Mouse (Mus musculus) cerebellum, adult (tissue): Measurements from ENCODE around the gene Tox2.

Experiments used
- ATAC-seq: cut with Nextera tagmentation; 2 replicates; pipeline ENCODE4 v1.9.2; 2017; ENCODE audit warnings: mild to moderate bottlenecking, moderate library complexity, mixed read lengths; ENCODE audit not compliant: insufficient number of reproducible peaks, low FRiP score, low TSS enrichment

Tox2 gene

DNA sequence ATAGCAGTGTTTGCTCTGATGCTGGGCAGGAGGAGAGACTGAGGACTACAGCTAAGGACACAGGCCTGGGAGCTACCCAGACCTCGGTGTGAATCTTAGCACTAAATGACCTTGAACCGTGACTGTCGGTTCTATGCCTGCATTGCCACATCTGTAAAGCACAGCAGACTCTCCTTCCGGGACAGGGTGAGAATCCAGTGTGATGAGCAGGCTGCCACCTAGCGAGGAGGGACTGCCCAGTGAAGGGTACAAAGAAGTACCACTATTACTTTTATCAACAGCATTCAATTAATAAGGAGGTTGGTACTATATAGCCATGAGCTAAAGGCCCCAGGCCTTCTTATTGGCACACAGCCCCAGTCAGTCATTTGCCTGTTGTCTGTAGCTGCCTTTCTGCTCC lies 98.7 kb downstream of the Tox2 start:
- no peak for ATAC-seq

DNA sequence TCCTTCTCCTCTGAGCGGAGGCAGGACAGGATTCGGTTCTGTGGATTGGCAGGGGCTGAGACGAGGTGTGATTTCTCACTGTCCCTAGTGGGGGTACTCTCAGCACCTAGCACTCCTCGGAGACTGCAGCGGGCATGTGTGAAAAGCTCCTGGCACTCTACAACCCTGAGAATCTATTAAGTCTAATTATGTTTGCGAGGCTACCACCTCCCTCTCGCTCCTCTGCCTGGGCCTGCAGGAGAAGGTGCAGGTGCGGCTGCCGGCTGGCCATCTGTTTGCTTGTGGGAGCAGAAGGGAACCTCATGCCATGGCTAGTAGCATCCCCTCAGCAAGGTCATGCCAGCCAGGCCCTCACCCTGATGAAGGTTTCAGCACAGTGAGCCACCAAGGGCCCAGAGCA lies 100.1 kb downstream of the Tox2 start:
- peak; percentile 67 for ATAC-seq

DNA sequence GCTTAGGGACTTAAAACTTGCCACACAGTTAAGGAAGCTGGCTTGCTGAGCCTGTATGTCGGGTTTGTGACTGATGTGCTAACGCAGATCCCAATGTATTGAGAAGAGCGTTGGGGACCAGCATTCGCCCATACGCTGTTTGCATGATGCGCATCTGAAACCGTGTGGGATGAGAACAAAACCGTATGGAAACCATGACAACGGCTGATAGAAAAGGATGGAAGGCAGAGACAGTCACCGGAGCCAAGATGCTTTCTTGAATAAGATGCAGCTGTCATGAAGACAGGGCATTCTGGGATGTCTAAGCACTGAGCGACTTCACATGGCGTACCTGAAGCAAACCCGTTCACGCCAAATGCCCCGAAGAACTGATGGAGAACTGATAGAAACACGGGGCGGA lies 106.5 kb downstream of the Tox2 start:
- ATAC-seq, result no peak

DNA sequence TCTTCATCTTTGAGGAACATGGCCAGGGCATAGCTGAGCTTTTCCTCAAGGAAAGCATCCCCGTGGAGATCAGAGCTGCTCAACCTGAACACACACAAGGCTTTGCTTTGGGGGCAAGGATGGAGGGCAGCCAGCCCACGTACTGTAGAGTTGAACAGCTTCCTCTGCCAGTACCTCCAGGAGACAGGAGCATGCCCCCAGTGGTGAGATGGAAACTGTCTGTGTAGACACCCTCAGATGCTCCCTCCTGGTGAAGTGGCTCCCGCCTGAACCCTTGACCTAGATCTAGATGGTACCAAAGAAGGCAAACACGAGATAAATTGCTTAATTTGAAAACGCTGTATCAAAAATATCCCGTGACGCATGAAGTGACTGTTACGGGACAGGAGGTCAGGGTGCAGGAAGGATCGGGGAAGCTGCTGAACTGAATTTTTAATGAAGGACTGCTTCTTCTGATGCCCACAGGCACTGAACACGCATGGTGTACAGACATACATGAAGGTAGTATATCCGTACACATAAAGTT lies 107.3 kb downstream of the Tox2 start:
- no peak for ATAC-seq

DNA sequence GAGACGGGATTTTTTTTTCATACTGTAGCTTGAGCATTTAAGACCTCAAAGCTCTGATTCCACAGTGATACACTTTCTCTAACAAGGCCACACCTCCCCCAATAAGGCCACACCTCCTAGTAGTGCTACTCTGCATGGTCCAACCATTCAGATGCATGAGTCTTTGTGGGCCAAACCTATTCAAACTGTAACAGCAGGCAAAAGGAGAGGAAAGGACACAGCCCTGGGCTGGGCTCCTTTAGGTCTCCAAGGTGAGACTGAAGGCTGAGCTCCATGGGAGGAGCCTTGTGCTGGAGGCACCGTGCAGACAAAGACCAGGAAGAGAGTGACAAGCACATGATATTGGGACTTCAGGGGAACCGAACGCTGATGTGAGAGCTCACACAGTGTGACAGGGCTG lies 114.4 kb downstream of the Tox2 start:
- ATAC-seq, result no peak

DNA sequence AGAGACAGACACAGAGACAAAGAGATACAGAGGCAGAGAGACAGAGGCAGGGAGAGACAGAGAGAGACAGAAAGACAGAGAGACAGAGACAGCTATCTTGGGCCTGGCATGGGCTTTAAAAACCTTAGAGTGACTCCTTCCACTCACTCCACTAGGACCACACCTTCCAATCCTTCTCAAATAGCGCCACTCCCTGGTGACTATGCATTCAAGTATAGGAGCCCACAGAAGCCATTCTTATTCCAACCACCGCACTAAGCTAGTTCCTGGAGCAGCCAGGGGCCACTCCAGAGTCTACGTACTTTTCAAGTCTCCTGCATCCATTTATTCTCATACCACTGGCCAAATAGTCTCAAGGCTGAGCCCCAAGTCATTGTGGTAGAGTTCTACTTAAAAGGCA lies 115.9 kb downstream of the Tox2 start:
- no peak for ATAC-seq

DNA sequence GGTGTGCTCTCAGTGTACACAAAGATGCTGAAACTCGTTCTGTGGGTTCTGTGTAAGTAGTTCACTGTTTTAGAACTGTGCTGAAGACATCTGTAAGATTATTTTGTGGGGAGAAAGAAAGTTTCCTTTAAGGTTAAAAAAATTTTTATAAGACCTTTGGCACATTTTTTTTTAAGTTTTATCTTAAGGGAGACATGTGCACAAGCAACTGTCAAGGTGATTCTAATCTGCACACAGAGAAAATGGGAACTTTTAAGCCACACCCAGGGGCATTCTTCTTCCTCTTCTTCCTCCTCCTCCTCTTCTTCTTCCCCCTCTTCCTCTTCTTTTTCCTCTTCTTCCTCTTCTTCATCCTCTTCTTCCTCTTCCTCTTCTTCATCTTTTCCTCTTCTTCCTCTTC lies 120.2 kb downstream of the Tox2 start:
- ATAC-seq, result no peak

DNA sequence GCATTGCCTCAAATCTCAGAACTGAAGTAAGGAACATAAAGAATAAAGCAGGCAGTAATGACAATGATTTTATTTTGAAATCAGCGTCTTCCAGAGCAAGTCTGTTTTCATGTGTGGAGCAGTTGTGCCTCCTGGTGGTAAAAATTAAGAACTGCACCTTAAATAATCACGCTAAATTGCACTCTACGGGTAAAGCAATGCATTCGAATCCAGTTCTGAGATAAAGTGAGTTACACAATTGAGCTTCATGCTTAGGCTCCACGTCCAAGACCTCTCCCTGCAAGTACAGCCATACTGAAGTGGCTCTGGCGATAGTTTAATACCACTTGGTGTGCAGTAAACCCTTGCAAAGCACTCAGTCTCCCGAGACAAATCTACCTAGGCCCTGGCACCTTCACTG lies 127.8 kb downstream of the Tox2 start:
- no peak for ATAC-seq

DNA sequence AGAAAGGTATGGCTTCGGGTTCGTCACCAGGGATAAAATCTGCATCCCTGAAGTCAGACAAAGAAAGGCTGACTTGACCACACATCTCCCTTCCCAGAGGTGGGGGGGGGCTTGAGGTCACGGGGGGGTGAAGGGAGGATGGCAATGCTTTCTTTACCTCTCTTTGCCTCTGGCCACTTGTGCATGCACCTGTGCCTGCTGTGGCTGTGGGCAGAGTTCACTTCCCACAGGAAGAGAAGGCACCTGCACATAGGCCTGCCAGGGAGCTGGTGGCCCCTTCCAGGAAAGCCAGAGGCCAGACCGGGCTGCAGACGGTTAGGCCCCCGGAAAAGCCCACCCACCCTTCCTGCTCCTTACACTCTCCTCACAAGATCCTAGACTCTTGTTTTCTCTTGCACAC lies 128.5 kb downstream of the Tox2 start:
- no peak for ATAC-seq

DNA sequence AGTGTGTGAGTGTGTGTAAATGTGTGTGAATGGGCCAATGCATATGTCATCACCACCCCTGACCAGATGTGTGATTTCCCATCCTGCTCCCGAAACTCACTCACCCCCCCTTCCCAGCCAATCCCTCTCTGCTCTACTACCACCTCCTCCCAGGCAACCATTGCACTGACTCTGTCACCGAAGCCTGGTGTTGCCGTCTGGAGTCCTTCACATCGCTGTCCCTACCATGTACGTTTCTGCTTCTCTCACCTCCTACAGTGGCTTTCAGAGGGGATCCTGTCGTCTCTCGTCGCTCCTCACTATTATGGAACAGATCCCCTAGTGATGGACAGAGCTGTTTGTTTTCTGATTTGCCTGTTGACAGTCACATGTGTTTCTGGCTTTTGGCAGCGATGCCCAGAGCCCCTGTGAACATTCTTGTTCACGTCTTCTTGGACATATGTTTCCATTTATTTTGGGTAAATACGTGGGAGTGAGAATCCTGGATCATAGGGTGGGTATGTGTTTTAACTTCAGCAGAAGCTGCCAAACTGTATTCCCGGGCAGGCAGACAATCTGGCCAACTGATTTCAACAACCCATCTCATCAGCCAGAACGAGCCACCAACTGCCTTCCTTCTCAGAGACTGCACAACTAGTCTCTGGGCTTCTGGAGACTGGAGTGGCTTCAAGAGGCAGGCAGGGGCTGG lies 129.6 kb downstream of the Tox2 start:
- ATAC-seq, result no peak

DNA sequence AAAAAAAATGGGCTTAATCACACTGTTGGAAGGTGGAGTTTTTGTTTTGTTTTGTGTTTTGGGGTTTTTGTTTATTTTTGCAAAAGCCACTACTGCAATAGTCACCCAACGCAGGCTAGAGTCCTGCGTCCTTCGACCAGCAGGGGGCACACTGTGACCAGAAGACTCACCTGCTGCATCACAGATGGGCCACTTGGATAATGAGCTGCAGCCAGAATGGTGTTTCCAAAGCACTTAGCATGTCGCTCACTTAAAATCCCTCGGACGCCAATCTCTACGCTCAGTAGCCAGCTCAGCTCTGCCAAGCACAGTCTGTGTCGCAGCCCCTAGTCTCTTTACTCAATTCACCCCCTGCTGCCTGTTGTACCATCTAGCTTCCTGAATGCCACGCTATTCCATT lies 137.3 kb downstream of the Tox2 start:
- ATAC-seq, result no peak

DNA sequence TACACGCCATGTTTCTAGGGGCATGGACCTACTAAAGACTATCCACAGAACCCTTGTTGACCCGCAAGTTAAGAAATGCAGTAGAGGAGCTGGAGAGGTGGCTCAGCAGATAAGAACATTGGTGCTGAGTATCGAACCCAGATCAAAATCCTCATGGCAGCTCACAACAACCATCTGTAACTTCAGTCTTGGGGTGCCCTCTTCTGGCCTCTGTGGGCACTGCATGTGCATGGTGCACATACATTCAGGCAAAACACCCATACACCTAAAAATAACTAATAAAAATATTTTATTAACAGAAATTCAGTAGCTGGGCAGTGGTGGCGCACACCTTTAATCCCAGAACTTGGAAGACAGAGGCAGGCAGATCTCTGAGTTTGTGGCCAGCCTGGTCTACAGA lies 140.7 kb downstream of the Tox2 start:
- no peak for ATAC-seq

DNA sequence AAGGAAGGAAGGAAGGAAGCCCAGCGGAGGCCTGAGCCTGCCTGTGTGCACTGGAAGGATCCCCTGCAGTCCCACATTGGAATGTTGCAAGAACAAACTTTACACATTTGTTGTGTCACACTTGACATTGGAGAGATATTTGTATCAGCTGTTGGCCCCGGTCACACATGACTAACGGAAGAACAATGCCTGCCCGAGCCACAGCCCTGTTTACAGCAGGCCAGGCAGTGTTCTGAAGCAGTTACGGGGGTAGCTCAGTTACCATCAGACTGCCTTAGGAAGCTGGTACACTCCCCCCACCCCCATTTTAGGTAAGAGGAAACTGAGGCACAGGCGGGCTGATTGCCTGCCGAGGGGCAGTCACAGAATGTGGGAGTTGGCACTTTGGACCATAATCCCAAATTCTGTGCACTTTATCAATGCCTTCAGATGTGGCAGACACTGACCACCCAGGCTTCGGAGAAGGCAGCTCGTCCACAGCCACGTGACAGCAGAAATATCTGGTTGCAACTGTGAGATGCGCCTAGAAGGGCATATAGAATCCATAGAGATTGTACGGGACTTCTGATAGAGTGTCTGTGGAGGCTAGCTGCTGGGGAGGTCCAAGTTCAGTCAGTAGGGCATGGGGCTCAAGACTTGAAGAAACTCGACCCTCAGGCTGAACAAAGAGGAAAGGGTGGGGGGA lies 142.2 kb downstream of the Tox2 start:
- ATAC-seq, result no peak

DNA sequence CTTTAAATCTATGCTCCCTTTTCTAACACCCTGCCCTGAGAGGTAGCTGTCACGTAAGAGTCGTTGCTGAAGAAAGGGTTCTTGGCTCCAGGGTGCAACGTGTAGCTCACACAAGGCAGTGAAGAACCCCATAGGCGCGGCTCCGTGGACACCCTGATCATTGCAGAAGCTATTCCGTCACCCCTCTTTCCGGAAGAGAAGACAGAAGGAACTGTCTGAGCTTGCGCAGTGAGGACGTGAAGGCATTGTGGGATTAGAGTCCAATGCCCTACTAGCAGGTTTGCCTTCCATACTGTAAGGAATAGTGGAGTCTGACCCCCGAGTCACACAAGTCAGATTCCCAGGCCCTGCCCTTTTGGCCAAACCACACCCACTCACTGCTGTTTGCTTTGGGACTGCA lies 143.6 kb downstream of the Tox2 start:
- ATAC-seq, result no peak

DNA sequence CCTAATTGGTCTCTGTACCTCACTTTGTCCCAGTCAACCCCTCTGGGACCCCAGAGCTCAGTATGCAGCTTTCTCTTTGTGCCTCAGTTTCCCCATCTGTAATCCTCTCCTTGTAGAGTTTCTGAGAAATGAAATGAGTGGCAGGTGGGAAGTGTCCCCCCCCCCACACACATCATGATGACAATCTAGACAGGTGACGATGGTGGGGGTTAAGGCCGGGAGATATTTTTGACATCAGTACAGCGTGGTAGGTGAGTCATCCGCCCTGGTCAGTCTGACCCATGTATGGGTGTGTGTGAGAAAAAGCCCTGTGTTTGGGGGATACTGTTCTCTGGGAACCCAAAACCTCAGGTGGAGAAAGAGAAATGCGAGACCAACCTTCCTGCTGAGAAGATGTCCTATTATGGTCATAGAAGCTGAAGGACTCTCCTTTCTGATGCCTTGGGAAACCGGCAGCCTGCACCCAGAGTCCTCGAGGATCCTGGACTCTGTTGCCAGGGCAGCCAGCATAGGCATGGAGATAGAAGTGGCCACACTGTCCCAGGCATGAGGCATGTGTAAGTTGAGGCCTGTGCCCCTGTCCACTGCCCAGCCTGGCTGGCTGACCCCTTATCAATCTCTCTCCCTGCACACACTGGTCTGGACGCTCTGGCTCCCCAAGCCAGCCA lies 144.7 kb downstream of the Tox2 start:
- no peak for ATAC-seq

DNA sequence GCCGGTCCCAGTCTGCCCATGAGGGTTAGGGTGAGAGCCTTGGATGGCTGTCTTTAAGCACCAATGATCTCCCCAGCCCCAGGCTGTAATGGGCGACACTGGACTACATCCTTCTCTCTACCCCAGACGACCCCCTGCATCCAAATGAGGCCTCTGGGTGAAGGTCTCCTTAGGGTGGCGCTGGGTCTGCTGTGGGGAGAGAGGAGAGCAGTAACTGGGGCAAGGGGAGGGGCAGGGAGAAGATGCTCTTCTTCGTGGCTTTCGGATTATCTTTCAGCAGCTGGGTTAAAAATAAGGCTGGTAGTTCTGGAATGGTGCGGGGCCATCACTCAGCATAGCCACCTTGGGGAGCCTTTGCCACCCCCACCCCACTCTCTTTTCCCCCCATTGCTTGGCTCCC lies 145.8 kb downstream of the Tox2 start:
- no peak for ATAC-seq

DNA sequence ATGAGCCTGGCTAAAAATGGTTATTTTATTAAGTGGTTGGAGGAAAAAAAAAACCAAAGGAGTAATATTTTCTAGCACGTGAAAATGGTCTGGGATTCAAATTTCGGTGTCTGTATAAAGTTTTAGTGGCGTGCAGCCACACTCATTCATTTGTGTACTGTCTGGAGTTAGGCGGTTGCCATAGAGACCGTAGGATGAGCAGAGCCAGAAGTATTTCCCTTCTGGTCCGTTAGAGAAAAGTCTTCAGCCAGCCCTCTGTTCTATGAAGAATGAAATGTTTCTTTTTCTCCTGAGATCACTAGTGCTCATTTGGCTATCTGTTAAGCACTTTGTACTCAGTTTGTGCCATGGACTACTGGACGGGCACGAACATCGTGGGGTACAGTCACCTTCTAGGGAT lies 146.5 kb downstream of the Tox2 start:
- no peak for ATAC-seq

DNA sequence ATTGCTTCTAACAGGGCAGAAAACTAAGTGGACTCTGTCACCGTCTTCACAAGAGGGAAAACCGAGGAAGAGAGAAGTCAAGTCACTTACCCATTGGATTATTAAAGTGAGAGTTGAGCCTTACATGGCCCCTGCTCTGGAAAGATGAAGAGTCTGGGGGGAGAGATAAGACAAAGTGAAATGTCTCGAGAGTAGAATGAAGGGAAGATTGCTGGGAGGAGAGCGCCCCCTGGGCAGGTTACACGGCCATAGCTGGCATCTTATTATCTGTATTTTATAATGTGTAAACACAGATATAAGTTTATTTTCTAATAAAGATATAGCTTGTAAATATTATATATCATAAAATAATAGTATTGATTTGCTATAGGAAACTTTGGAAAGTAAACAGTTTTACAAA lies 147.5 kb downstream of the Tox2 start:
- no peak for ATAC-seq

DNA sequence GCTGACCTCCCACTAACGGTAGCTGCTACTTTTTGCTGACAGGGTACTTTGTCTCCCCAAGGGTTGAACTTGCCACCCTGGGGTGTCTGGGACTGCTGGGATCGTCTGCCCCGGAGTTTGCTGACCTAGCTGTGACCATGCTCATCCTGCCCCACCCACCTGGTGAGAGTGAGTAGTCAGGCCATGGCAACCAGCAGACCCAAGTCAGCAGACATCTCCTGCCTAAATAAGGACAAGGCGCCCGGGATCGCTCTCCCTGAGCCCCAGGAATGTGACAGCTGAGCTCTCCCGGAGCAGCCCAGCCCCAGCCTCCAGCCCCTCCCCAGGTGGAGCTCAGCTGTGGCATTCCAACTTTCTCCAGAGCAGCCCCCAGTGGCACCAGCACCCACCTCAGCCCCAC lies 150.8 kb downstream of the Tox2 start:
- ATAC-seq, result no peak

DNA sequence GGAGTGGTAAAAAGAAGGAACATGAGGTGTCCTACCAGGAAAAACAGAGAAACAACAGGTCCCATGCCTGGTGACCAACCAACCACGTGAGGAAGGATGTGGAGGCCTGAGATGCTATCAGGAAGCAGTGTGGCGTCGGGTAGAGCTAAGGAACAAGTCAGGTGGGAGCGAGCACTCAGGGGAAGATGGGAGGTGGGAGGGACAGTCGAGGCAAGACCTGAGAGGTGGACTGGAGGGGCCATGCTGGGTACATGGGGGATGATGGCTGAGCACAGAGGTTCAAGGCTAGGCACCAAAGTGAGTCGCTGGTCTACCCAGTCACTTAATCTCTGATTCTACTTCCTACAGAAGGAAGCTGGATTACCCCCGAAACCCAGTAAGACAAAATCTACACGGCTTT lies 152.7 kb downstream of the Tox2 start:
- ATAC-seq, result no peak

DNA sequence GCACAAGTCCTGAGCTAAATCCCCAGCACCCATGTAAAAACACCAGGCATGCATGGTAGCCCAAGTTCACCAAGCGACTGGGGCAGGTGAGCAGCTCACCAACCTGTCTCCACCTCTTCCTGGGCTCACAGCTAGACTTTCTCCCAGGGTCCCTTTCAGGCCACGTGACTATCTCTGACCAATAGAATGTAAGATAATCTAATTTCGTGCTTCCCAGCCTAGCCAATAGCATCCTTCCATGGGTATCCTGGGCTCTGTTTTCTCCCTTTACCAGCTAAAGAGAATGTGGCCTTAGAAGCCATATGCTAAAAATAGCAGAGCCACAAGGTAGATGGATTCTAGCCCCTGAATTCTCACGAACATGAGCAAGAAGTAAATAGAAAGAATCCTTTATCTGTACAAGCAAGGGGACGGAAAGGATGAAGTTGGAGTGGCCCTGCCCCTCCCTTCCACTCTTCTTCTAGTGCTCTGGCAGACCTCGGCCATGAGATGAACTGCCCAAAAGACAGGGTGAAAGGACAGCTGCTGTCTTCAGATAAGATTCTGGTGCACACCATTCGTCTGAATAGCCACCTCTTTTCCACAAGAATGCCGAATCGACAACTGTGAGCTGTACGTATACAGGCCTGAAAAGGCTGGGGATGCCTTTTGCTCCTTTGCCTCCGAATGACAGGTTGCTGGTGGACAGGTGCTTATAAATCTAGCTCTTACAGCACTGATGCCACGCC lies 153.4 kb downstream of the Tox2 start:
- ATAC-seq, result no peak
